Mouse (Mus musculus) lung, adult 2 months (tissue): ENCODE measurements around the gene Zfp128.

Experiments
- CTCF ChIP-seq: fragments of 200-500 bp; IDR thresholded peaks from 2 replicates; pipeline ENCODE4 v1.5.1; 2011; ENCODE audit warnings: mild to moderate bottlenecking, low read length, control low read depth; ENCODE audit not compliant: insufficient read depth
- POLR2A ChIP-seq: fragments of 200-500 bp; IDR thresholded peaks from 2 replicates; pipeline ENCODE4 v1.6.1; 2011; ENCODE audit warnings: low read depth, mild to moderate bottlenecking, control low read depth, low read length, borderline replicate concordance; ENCODE audit errors: extremely low read depth

DNA sequence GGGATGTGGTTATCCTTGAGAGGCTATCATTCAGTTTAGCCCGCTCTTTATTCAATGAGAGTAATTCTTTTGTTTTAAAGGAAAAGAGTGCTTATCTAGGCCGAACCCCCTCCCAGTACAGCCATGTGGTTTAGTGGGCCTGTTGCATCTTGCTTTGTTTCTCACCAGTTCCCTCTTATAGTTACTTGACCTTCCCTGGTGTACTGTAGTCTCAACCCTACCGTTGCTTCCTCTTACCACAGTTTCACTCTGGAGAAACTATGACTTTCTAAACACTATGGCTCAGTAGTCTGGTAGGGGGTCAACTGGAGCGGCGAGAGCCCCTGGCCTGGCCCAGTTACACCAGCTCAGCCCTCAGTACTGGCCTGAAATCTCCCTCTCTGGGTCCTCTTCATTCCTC lies 6.6 kb downstream of the Zfp128 start:
- TF ChIP-seq CTCF (no peak), POLR2A (no peak)
